Mouse (Mus musculus) lung, postnatal 0 days (tissue): ENCODE data around the gene Gtf3a.

Source experiments
- CTCF ChIP-seq: IDR thresholded peaks from 2 replicates; pipeline ENCODE4 v1.5.1; 2016; ENCODE audit warnings: antibody characterized with exemption, mild to moderate bottlenecking
- EP300 ChIP-seq: IDR thresholded peaks from 2 replicates; pipeline ENCODE4 v1.6.1; 2016; ENCODE audit warnings: antibody characterized with exemption, mild to moderate bottlenecking, control low read depth

DNA sequence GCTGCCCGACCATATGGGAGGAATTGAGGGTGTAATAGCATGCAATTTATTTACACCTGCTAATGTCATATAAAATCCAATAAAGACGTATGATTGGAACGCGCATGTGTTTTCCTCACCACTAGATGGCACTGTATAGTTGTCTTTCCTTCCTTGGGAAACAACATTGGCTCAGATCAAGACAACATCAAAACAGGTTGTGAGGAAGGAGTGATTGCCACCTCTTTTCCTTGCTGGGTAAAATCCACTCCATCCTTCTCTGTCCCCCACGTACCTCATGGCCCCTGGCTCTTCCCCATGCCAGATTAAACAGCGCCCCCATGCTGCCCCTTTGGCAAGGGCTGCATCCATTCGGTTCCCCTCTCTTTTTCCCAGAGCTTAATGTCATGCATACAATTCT, 8.2 kb upstream of the Gtf3a start:
- TF ChIP-seq EP300 (no peak), CTCF (peak; percentile 89)
